Mouse (Mus musculus): ENCODE data around the gene Prickle4. TPM values are rescaled to one million over a fixed set of nuclear protein-coding genes. Genes with fewer than 3 reads are reported as not detected.

The Prickle4 gene
- polyA plus RNA-seq (2014; fragmentation: Nextera tagmentation; extraction: Ambion mirVana), result 2.1 and 2.2 TPM in 2 replicates

- Histone ChIP-seq H3K9me3 (ENCODE audit: control insufficient read depth, low read length) (no peaks in the 10 kb centered on the region), H3K4me3 (replicated peaks; ENCODE audit: low read length) (peak within 1 kb of the TSS; percentile 80), H3K36me3 (replicated peaks; ENCODE audit: control insufficient read depth, insufficient read depth) (peaks cover 6% of the 10 kb centered on the region), H3K9ac (peak within 1 kb of the TSS; percentile 90), H3K4me2 (replicated peaks) (peak within 1 kb of the TSS; percentile 55), H3K4me1 (replicated peaks; ENCODE audit: control insufficient read depth, insufficient read depth, low read length) (peaks cover 8% of the 10 kb centered on the region), H3K27ac (peak within 1 kb of the TSS; percentile 82), H3K27me3 (ENCODE audit: control insufficient read depth, insufficient read depth, low read length) (no peaks in the 10 kb centered on the region)
- ATAC-seq (ENCODE audit: low FRiP score), result peak; percentile 94
- under 1% methylated on average over 51 of the region's 82 CpGs for WGBS
- DNase-seq (ENCODE audit: low spot score), result peak; percentile 95
These were observed at the start of gene Prickle4 for GRCm38 (mm10) chr17:47694503-47695336. Gene Prickle4, minus strand, starts transcription at chr17:47694736.

GRCm38 (mm10) chr17:47744086-47744485 lies 49.5 kb upstream of the Prickle4 start:
- H3K36me3 ChIP-seq (replicated peaks; ENCODE audit: control insufficient read depth, insufficient read depth), result no peaks in the 10 kb centered on the region

GRCm38 (mm10) chr17:47742991-47743734 lies 48.6 kb upstream of the Prickle4 start:
- WGBS, result 46% methylated on average over 16 of the region's 16 CpGs
- DNase-seq (ENCODE audit: low spot score), result no peak

More at GRCm38 (mm10) chr17:47744086-47744485, 49.5 kb upstream of the Prickle4 start:
- H3K4me2 ChIP-seq (replicated peaks), result no peak overlapping the region
- H3K4me3 ChIP-seq (replicated peaks; ENCODE audit: low read length), result no peak overlapping the region
- 94% methylated on average over 14 of the region's 14 CpGs for WGBS
- H3K27me3 ChIP-seq (ENCODE audit: control insufficient read depth, insufficient read depth, low read length), result 0 out of 2 replicates have a peak, but pooled peaks cover under 1% of the 10 kb centered on the region
- H3K4me1 ChIP-seq (replicated peaks; ENCODE audit: control insufficient read depth, insufficient read depth, low read length), result peaks cover 7% of the 10 kb centered on the region; the same call in 1 of the 2 replicates
- DNase-seq (ENCODE audit: low spot score) (no peak), ATAC-seq (ENCODE audit: low FRiP score) (no peak)
- H3K27ac ChIP-seq, result no peak overlapping the region
- no peak overlapping the region for H3K9ac ChIP-seq
- H3K9me3 ChIP-seq (ENCODE audit: control insufficient read depth, low read length), result no peaks in the 10 kb centered on the region

GRCm38 (mm10) chr17:47740186-47740585 lies 45.6 kb upstream of the Prickle4 start:
- Histone ChIP-seq H3K9ac (no peak overlapping the region), H3K9me3 (ENCODE audit: control insufficient read depth, low read length) (no peaks in the 10 kb centered on the region), H3K27me3 (ENCODE audit: control insufficient read depth, insufficient read depth, low read length) (peaks cover 21% of the 10 kb centered on the region), H3K4me1 (replicated peaks; ENCODE audit: control insufficient read depth, insufficient read depth, low read length) (peaks cover 21% of the 10 kb centered on the region; the same call in 1 of the 2 replicates), H3K27ac (no peak overlapping the region), H3K4me2 (replicated peaks) (no peak overlapping the region), H3K36me3 (replicated peaks; ENCODE audit: control insufficient read depth, insufficient read depth) (no peaks in the 10 kb centered on the region), H3K4me3 (replicated peaks; ENCODE audit: low read length) (no peak overlapping the region)
- ATAC-seq (ENCODE audit: low FRiP score), result no peak
- DNase-seq (ENCODE audit: low spot score), result no peak
- WGBS, result 74% methylated on average over 2 of the region's 2 CpGs

More at GRCm38 (mm10) chr17:47742991-47743734, 48.6 kb upstream of the Prickle4 start:
- no peak overlapping the region for H3K9ac ChIP-seq
- no peaks in the 10 kb centered on the region for H3K9me3 ChIP-seq (ENCODE audit: control insufficient read depth, low read length)
- no peak for ATAC-seq (ENCODE audit: low FRiP score)
- peaks cover 11% of the 10 kb centered on the region; the same call in 1 of the 2 replicates for H3K4me1 ChIP-seq (replicated peaks; ENCODE audit: control insufficient read depth, insufficient read depth, low read length)
- no peak overlapping the region for H3K4me2 ChIP-seq (replicated peaks)
- no peak overlapping the region for H3K4me3 ChIP-seq (replicated peaks; ENCODE audit: low read length)
- no peak overlapping the region for H3K27ac ChIP-seq
- H3K36me3 ChIP-seq (replicated peaks; ENCODE audit: control insufficient read depth, insufficient read depth), result no peaks in the 10 kb centered on the region
- H3K27me3 ChIP-seq (ENCODE audit: control insufficient read depth, insufficient read depth, low read length), result peaks cover 9% of the 10 kb centered on the region; the same call in 1 of the 2 replicates

- no peaks in the 10 kb centered on the region for H3K36me3 ChIP-seq (replicated peaks; ENCODE audit: control insufficient read depth, insufficient read depth)
- peak overlapping the region; percentile 50; the same call in 1 of the 2 replicates for H3K9ac ChIP-seq
- peak overlapping the region; percentile 51 for H3K4me3 ChIP-seq (replicated peaks; ENCODE audit: low read length)
- H3K4me1 ChIP-seq (replicated peaks; ENCODE audit: control insufficient read depth, insufficient read depth, low read length), result peaks cover 21% of the 10 kb centered on the region; the same call in 1 of the 2 replicates
- WGBS, result 6% methylated on average over 20 of the region's 20 CpGs
- peak overlapping the region; percentile 90 for H3K4me2 ChIP-seq (replicated peaks)
- DNase-seq (ENCODE audit: low spot score), result no peak
- no peaks in the 10 kb centered on the region for H3K9me3 ChIP-seq (ENCODE audit: control insufficient read depth, low read length)
- H3K27ac ChIP-seq, result no peak overlapping the region
- no peak for ATAC-seq (ENCODE audit: low FRiP score)
- H3K27me3 ChIP-seq (ENCODE audit: control insufficient read depth, insufficient read depth, low read length), result peaks cover 21% of the 10 kb centered on the region
These were observed 44.6 kb upstream of the Prickle4 start for GRCm38 (mm10) chr17:47738879-47739798.

- Histone ChIP-seq H3K36me3 (replicated peaks; ENCODE audit: control insufficient read depth, insufficient read depth) (no peaks in the 10 kb centered on the region), H3K27ac (no peak overlapping the region), H3K9me3 (ENCODE audit: control insufficient read depth, low read length) (no peaks in the 10 kb centered on the region), H3K4me2 (replicated peaks) (peak overlapping the region; percentile 90), H3K27me3 (ENCODE audit: control insufficient read depth, insufficient read depth, low read length) (peaks cover 21% of the 10 kb centered on the region), H3K9ac (peak overlapping the region; percentile 50; the same call in 1 of the 2 replicates), H3K4me3 (replicated peaks; ENCODE audit: low read length) (peak overlapping the region; percentile 51), H3K4me1 (replicated peaks; ENCODE audit: control insufficient read depth, insufficient read depth, low read length) (peaks cover 21% of the 10 kb centered on the region; the same call in 1 of the 2 replicates)
- ATAC-seq (ENCODE audit: low FRiP score), result peak; percentile 9; the same call in 1 of the 2 replicates
- under 1% methylated on average over 51 of the region's 61 CpGs for WGBS
- no peak for DNase-seq (ENCODE audit: low spot score)
These were observed 43.7 kb upstream of the Prickle4 start for GRCm38 (mm10) chr17:47738066-47738878.

GRCm38 (mm10) chr17:47737271-47738065 lies 42.9 kb upstream of the Prickle4 start:
- Histone ChIP-seq H3K9me3 (ENCODE audit: control insufficient read depth, low read length) (no peaks in the 10 kb centered on the region), H3K27me3 (ENCODE audit: control insufficient read depth, insufficient read depth, low read length) (peaks cover 21% of the 10 kb centered on the region), H3K4me2 (replicated peaks) (peak overlapping the region; percentile 90), H3K36me3 (replicated peaks; ENCODE audit: control insufficient read depth, insufficient read depth) (no peaks in the 10 kb centered on the region), H3K4me1 (replicated peaks; ENCODE audit: control insufficient read depth, insufficient read depth, low read length) (peaks cover 21% of the 10 kb centered on the region; the same call in 1 of the 2 replicates), H3K27ac (no peak overlapping the region), H3K9ac (peak overlapping the region; percentile 51), H3K4me3 (replicated peaks; ENCODE audit: low read length) (peak overlapping the region; percentile 51)
- peak; percentile 36 for DNase-seq (ENCODE audit: low spot score)
- peak; percentile 63 for ATAC-seq (ENCODE audit: low FRiP score)
- WGBS, result 3% methylated on average over 40 of the region's 60 CpGs
